Mouse (Mus musculus): Measurements from ENCODE around the gene Unc45a. TPM values are rescaled to one million over a fixed set of nuclear protein-coding genes. Genes with fewer than 3 reads are reported as not detected.

The Unc45a gene
- total RNA-seq, 2 experiments from 2014 or later: 47.9 to 61.9 TPM

- DNase-seq (ENCODE audit: low spot score in 2 of 2): no peak
Observed at GRCm38 (mm10) chr7:80368635-80369421, 28.0 kb upstream of the Unc45a start.

GRCm38 (mm10) chr7:80368009-80368408 is 27.2 kb upstream of the Unc45a start:
- DNase-seq (ENCODE audit: low spot score in 2 of 2): no peak

- no peak for DNase-seq (ENCODE audit: low spot score in 2 of 2)
Observed at GRCm38 (mm10) chr7:80367232-80367631, 26.4 kb upstream of the Unc45a start.

- DNase-seq (ENCODE audit: low spot score in 2 of 2): no peak
Observed at GRCm38 (mm10) chr7:80365759-80366158, 25.0 kb upstream of the Unc45a start.

- no peak for DNase-seq (ENCODE audit: low spot score in 2 of 2)
Observed at GRCm38 (mm10) chr7:80360435-80360834, 19.6 kb upstream of the Unc45a start.

GRCm38 (mm10) chr7:80358039-80358438 is 17.2 kb upstream of the Unc45a start:
- DNase-seq (ENCODE audit: low spot score in 2 of 2): no peak

GRCm38 (mm10) chr7:80357156-80357555 is 16.4 kb upstream of the Unc45a start:
- peak; percentile 37 to 47 for DNase-seq (ENCODE audit: low spot score in 2 of 2)

GRCm38 (mm10) chr7:80356351-80356750 is 15.5 kb upstream of the Unc45a start:
- DNase-seq (ENCODE audit: low spot score in 2 of 2): no peak

GRCm38 (mm10) chr7:80352920-80353319 is 12.1 kb upstream of the Unc45a start:
- DNase-seq (ENCODE audit: low spot score in 2 of 2): no peak

- DNase-seq (ENCODE audit: low spot score in 2 of 2): no peak
Observed at GRCm38 (mm10) chr7:80350808-80351207, 10.0 kb upstream of the Unc45a start.

- DNase-seq (ENCODE audit: low spot score in 2 of 2): no peak
Observed at GRCm38 (mm10) chr7:80347670-80348586, 7.1 kb upstream of the Unc45a start.

GRCm38 (mm10) chr7:80346830-80347229 is 6.0 kb upstream of the Unc45a start:
- DNase-seq (ENCODE audit: low spot score in 2 of 2): no peak

GRCm38 (mm10) chr7:80346173-80346572 is 5.4 kb upstream of the Unc45a start:
- no peak for DNase-seq (ENCODE audit: low spot score in 2 of 2)

- DNase-seq (ENCODE audit: low spot score in 2 of 2): no peak
Observed at GRCm38 (mm10) chr7:80343270-80344018, 2.6 kb upstream of the Unc45a start.

- peak; percentile 98 for DNase-seq (ENCODE audit: low spot score in 2 of 2)
Observed at GRCm38 (mm10) chr7:80342858-80343257, 2.1 kb upstream of the Unc45a start, which contains the start of gene Hddc3. Gene Hddc3 (plus strand): TSS chr7:80343104.

- DNase-seq (ENCODE audit: low spot score in 2 of 2): no peak
Observed at GRCm38 (mm10) chr7:80341793-80342192, 988 bp upstream of the Unc45a start.

GRCm38 (mm10) chr7:80339793-80340628 is 794 bp downstream of the Unc45a start:
- DNase-seq (ENCODE audit: low spot score in 2 of 2): peak; percentile 99

GRCm38 (mm10) chr7:80339371-80339770 is 1.4 kb downstream of the Unc45a start:
- peak; percentile 37 to 46 for DNase-seq (ENCODE audit: low spot score in 2 of 2)

GRCm38 (mm10) chr7:80336932-80337331 is 3.9 kb downstream of the Unc45a start:
- no peak for DNase-seq (ENCODE audit: low spot score in 2 of 2)

GRCm38 (mm10) chr7:80334848-80335247 is 6.0 kb downstream of the Unc45a start:
- no peak for DNase-seq (ENCODE audit: low spot score in 2 of 2)
